Mouse (Mus musculus) erythroblast, embryonic 14.5 days (primary cell): ENCODE data around the gene Sox21.

Experiments
- GATA1 ChIP-seq: IDR thresholded peaks from 2 replicates; pipeline ENCODE4 v1.6.1; 2012; ENCODE audit warnings: low read length, inconsistent platforms, mixed read lengths
- TAL1 ChIP-seq: IDR thresholded peaks from 3 replicates; pipeline ENCODE4 v1.6.1; 2012; ENCODE audit warnings: low read length, inconsistent platforms, mixed read lengths

DNA sequence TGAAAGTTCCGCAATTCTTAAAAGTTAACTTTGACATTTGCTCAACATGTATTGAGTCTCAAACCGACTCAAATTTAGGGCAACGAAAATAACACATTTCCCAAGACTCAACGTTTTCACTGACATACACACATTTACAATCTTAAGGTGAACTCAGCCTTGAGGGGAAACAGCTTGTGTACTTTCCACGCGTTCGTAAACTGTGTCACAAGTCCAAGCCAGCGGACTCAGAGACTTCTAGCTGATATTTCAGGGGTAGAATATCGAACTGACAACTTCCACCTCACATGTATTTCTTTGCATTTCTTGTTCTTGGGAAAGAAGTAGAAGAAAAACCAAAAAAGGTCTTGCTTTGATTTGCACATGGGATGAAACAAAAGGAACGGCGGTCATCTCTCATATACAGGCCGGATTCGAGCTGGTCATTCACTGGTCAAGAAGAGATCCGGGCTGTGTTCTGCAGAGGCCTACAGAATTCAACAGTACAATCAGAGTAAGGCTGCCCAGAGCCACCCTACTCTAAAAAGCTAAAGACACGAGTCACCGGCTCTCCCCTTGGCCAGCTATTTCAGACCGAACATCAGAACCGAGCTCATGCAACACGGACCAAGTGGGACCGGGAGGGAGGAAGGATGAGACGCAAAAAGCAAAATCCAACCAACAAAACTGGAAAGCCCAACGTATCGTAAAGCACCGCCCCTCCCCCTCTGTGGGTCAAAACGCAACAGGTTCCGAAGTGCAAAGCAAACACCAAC, 2.9 kb downstream of the Sox21 start:
- TF ChIP-seq GATA1 (no peak), TAL1 (no peak)
